Mouse (Mus musculus) ovary, adult 18-20 months (tissue): Measurements from ENCODE around the gene Btbd1.

Source experiments
- DNase-seq: peaks from one replicate; pipeline ENCODE4 v3.0.0; 2022; ENCODE audit warnings: low spot score, mixed read lengths

Btbd1 gene

DNA sequence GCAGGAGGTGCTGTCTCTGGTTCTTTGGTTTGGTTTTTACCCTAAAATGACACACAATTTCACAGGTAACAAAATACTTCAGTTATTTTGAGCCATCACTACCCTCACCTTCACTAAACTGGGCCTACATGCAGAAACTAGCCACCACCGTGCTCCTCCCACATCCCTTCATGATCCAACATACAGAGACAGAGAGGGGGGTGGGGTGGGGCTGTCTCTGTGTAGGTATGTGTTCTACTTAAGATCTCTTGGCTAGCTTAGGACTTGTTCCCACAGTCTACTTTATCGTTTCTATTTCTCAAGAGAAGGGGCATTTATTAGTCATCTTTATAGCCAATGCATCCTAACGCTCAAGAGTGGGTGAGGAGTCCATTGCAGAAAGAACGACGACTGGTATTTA is 40.7 kb downstream of the Btbd1 start:
- DNase-seq: no peak

GRCm38 (mm10) chr7:81777667-81778218 is 51.5 kb downstream of the Btbd1 start:
- DNase-seq: no peak

DNA sequence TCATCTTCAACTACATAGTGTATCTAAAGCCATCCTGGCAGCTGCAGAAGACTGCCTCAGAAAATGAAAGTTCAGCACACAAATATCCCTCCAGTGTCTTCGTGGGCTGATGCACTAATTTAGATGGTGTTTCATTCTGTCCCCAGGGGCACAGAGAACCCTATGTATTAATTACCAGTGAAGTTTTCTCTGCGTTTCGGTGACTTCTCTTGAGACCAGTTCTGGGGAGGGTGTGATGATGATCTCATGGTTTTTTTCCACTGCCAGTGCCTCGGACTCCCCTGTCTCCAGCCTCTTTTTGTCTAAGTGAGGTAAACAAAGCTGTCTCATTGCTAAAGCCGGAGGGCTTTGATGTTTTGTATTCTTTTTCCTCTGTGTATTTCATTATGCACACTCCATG is 53.9 kb downstream of the Btbd1 start:
- no peak for DNase-seq

DNA sequence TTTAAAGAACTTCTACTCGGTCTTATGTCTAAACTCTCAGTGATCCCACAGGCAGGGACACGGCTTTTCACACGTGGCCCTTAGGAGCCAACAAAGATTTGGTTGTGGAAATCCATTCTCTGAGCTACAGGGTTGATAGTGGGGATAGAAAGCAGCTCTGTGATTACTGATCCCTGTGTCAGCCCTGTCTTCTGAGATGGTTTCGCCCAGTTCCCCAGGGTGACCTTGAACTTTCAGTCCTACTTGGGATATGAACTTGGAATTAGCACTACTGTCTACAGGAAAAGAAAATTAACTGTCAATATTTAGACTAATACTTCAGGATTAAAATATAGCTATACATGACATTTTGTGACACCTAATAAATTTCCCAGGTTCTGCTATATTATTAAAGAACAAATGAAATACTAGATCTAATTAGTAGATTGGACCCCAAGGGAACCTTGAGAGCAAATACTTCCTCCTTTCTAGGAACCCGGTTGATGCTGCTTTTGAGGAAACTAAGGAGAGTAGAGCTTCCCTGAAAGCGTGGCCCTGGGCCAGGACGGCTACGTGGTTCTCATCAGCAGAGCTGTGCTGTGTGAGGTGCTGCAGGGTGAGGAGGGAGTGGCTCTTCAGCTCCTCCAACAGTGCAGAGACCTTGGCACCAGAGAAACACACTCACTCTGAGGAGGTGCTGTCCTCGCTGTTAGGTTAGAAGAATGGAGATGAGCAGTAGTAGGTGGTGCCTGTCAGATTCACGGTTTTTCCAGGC is 56.3 kb downstream of the Btbd1 start:
- no peak for DNase-seq

GRCm38 (mm10) chr7:81763110-81763845 is 66.0 kb downstream of the Btbd1 start:
- DNase-seq: no peak

DNA sequence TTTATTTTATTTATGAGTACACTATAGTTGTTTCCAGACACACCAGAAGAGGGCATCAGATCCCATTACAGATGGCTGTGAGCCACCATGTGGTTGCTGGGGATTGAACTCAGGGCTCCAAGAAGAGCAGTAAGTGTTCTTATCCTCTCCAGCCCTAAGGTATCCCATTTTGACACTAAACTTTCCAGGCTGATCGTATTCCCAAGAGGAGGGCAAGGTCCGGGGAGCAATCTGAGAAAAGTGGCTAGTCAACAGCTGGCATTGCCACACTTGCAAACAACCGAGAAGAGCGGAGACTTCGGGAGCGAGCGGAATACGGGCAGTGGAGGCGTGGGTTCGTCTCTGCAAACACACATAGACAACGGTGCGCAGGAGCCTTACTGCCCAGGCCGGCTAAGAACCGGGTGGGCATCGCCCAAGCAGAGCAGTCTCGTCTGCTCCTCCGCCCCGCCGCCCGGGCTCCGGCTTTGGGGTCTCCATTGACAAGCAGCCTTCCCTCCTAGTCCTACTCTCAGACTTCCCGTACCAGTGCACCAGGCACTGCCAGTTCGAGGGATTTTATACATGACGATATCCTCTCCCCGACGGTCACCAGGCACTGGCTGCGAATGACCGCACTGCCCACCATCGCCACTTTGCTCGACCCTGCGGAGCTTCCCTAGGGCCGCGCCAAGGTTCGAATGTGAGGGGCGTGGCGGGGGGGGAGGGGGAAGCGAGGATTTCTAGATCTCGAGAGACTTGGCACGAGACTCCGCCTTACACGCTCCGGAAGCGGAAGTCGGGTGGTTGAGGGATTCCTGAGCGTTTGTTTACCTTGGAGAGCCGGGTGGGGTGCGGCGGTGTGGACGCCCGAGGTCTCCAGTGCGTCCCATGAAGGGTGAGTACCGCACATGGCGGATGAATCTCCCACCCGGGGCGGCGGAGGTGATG is 66.8 kb downstream of the Btbd1 start, which contains the start of gene Ramac:
Gene Ramac (plus strand): TSS at position 746 of the 930 bp plus-strand sequence.
- DNase-seq: peak; percentile 76

DNA sequence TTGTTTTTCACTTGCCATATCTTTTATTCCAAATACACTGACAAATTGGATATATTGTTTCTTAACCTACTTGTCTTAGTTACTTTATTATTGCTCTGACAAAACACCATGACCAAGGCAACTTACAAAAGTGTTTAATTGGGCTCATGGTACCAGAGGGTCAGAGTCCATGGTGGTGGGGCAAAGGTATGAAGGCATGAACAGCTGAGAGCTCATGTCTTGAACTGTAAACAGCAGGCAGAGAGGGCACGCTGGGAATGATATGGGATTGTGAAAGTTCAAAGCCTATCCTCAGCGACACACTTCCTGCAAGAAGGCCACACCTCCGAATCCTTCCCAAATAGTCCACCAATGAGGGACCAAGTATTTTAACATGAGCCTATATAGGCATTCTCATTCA is 81.3 kb downstream of the Btbd1 start:
- no peak for DNase-seq

GRCm38 (mm10) chr7:81744145-81744544 is 85.1 kb downstream of the Btbd1 start:
- DNase-seq: no peak
